Mouse (Mus musculus): Measurements from ENCODE around the gene Fgf5.

The Fgf5 gene

DNA sequence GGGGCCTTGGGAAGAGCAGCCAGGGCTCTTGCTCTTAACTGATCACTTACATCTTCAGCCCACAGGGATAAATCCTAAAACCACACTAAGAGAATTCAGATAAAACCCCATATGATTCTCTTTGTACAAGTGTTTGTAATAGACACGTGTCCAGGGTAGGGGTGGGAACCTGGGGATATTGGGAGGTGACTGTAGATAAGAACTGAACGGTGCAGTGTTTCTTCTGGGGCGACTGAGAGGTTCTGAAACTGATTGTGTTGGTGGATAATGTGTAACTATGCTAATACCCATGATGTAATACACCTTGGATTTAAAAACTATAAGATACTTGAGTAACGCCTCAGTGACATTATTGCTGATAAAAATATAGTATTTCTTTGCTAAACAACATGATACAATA, 51.7 kb downstream of the Fgf5 start:
- DNase-seq (ENCODE audit: low spot score in 2 of 2) = no peak

DNA sequence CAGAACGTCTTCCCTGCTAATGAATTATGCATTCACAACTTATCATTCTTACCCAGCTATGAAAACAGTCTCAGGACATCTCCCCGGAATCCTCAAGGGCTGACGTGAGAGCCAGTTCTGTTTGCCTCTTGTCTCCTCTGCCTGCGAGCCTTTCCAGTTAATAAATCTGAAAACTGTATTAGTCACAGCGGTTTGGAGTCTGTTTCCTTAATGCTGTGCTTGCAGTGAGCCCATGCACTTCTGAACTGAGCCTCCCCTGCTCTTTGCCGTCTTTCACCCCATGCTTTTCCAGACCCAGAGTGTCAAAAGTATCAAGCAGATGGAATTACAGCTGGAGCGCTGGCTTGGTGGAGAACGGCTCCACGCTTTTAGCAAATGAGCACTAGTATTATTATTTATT, 52.5 kb downstream of the Fgf5 start:
- DNase-seq (ENCODE audit: low spot score in 2 of 2) = no peak

DNA sequence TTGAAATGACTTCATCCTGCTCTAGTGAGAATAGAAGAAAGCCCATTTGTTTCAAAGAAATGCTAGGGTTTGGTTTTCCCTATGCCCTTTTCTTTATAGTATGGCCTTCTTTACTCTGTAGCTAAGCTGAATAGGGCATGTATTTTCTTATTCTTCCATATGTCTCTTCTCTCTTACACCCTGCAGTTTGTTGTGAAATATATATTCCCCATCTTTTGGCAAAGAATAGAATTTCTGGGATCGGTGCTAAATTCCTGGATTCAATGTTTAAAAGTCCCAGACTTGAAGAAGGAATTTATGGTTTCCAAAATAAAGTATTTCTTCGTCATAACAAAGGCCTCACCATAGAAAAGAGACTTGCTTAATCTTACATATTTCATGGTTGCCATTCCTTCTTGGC, 72.6 kb downstream of the Fgf5 start:
- DNase-seq (ENCODE audit: low spot score in 2 of 2) = no peak
